Mouse (Mus musculus) lung, embryonic 14.5 days (tissue): ENCODE data around the gene Cntn6. TPM values are rescaled to one million over a fixed set of nuclear protein-coding genes. Genes with fewer than 3 reads are reported as not detected.
A peak's percentile ranks its signal among the peaks of the same experiment; 100 is the strongest.

Source experiments
- ATAC-seq: fragments of 200-750 bp; cut with Nextera tagmentation; 2 replicates; pipeline ENCODE4 v1.8.0; 2017; ENCODE audit warnings: mild to moderate bottlenecking, moderate TSS enrichment, moderate library complexity; ENCODE audit not compliant: insufficient read depth
- DNase-seq: peaks from one replicate; pipeline ENCODE4 v3.0.0-alpha.2; 2015
- H3K27ac ChIP-seq: fragments of 300-500 bp; sonication (generic); 2 replicates; pipeline ENCODE4 v1.5.1; 2014; ENCODE audit warnings: low read depth, mild to moderate bottlenecking, moderate library complexity
- H3K27me3 ChIP-seq: fragments of 300-500 bp; sonication (generic); 2 replicates; pipeline ENCODE4 v1.6.1; 2014; ENCODE audit warnings: low read length, control low read depth; ENCODE audit not compliant: insufficient read depth
- H3K36me3 ChIP-seq: fragments of 300-500 bp; sonication (generic); 2 replicates; pipeline ENCODE4 v1.6.1; 2014; ENCODE audit warnings: control low read depth; ENCODE audit not compliant: insufficient read depth
- H3K4me1 ChIP-seq: fragments of 300-500 bp; sonication (generic); 2 replicates; pipeline ENCODE4 v1.6.1; 2014; ENCODE audit warnings: antibody characterized with exemption, control low read depth; ENCODE audit not compliant: insufficient read depth
- H3K4me2 ChIP-seq: fragments of 300-500 bp; sonication (generic); 2 replicates; pipeline ENCODE4 v1.6.1; 2014; ENCODE audit warnings: mild to moderate bottlenecking
- H3K4me3 ChIP-seq: fragments of 300-500 bp; sonication (generic); 2 replicates; pipeline ENCODE4 v1.5.1; 2014; ENCODE audit warnings: low read depth, low read length
- H3K9ac ChIP-seq: fragments of 300-500 bp; sonication (generic); 2 replicates; pipeline ENCODE4 v1.6.1; 2014
- H3K9me3 ChIP-seq: fragments of 300-500 bp; sonication (generic); 2 replicates; pipeline ENCODE4 v1.6.1; 2016; ENCODE audit warnings: low read depth, low read length, control low read depth
- CTCF ChIP-seq: IDR thresholded peaks from 2 replicates; pipeline ENCODE4 v1.5.1; 2016; ENCODE audit warnings: antibody characterized with exemption, low read depth
- WGBS: fragments of 180-500 bp; shearing (Covaris S2); extraction: QIAGEN DNeasy Blood & Tissue Kit; methylation state at CpG from one replicate; pipeline ENCODE4 v1.1.7; 2014; 5-methylcytosine and 5-hydroxymethylcytosine counted together
- polyA plus RNA-seq: library from polyadenylated mRNA; unstranded; fragments of >200 nt; fragmentation: Nextera tagmentation; extraction: Ambion mirVana; gene quantifications from 2 replicates; pipeline ENCODE4 v1.2.1, GENCODE M21; 2014

Cntn6 gene
- polyA plus RNA-seq, 1 experiment from 2014 or later = not detected

DNA sequence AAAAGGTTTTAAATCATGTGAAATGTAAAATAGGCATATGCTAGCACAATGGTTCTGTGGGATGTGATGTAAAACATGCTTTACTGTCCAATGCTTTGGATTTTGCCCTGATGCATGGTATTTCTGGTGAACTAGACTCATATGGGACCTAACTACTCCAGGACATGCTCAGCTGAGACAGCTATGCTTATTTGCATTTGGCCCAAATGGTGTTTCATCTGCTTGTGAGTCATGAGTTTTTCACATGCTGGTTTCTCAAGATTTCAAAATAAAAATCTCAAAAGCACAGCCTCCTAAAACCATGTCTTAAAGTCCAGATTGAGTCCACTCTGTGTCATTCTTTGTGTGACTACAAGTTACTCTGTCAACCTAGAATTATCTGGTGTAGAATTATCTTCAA, 77.0 kb downstream of the Cntn6 start:
- DNase-seq (no peak), ATAC-seq (no peak)
- no peak overlapping the region for H3K9ac ChIP-seq
- H3K36me3 ChIP-seq = no peaks in the 10 kb centered on the region
- no peak overlapping the region for H3K27ac ChIP-seq
- no peak for TF ChIP-seq CTCF
- no peaks in the 10 kb centered on the region for H3K9me3 ChIP-seq
- H3K4me1 ChIP-seq = no peaks in the 10 kb centered on the region
- no peak overlapping the region for H3K4me2 ChIP-seq
- no peaks in the 10 kb centered on the region for H3K27me3 ChIP-seq
- no peak overlapping the region for H3K4me3 ChIP-seq

DNA sequence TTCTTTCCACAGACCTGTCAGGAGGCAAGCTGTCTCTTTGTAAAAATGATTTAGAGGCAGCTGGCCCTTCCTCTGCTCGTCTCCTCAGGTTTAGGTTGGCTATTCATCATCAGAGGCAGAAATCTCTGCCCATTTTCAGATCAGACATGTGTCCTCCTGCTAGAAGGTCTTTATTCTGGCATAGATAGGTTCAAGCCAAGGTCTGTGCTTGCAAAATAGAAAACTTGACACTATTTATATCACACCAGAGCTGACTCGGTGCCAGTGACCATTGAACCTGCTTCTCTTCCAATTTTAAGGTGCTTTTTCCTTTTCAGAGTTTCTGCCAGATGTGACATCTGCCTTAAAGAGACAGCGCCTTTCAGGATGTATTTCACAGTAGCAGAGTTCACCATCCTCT, 95.4 kb downstream of the Cntn6 start:
- no peak overlapping the region for H3K4me2 ChIP-seq
- TF ChIP-seq CTCF = no peak
- ATAC-seq = no peak
- H3K27me3 ChIP-seq = no peaks in the 10 kb centered on the region
- no peak for DNase-seq
- no peaks in the 10 kb centered on the region for H3K4me1 ChIP-seq
- H3K27ac ChIP-seq = no peak overlapping the region
- H3K9me3 ChIP-seq = no peaks in the 10 kb centered on the region
- H3K36me3 ChIP-seq = no peaks in the 10 kb centered on the region
- WGBS = 48% methylated on average over 3 of the region's 3 CpGs
- H3K4me3 ChIP-seq = no peak overlapping the region
- no peak overlapping the region for H3K9ac ChIP-seq

DNA sequence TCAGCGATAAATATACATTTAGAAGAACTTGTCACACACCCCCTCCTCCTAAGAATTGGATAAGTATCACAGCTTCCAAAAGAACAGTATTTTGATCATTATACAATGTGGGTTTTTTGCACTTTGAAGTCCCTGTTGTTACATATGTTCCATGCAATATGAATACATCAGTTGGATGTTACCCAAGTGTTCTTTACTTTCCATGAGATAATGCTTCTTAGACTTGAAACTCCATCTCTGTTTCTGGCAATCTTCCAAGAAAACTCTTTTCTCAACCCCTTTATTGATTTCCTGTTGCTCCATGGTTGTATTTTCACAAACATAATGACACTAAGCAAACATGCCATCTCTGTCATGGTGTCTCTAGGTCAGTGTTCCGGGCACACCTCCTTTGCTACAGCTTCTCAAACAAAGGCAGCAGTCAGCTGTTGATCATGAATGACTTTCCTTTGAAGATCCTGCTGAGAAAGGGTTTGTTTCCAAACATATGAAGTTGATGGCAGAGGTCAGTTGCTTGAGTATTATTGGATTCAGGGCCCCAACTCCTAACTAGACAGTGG, 108.3 kb downstream of the Cntn6 start:
- Histone ChIP-seq H3K4me3 (no peak overlapping the region), H3K4me2 (no peak overlapping the region), H3K36me3 (no peaks in the 10 kb centered on the region), H3K9me3 (no peaks in the 10 kb centered on the region), H3K4me1 (no peaks in the 10 kb centered on the region), H3K27ac (no peak overlapping the region), H3K27me3 (no peaks in the 10 kb centered on the region), H3K9ac (no peak overlapping the region)
- peak; percentile 52; the same call in 1 of the 2 replicates for ATAC-seq
- peak; percentile 63 for DNase-seq
- TF ChIP-seq CTCF = no peak
- 69% methylated on average over 2 of the region's 2 CpGs for WGBS

DNA sequence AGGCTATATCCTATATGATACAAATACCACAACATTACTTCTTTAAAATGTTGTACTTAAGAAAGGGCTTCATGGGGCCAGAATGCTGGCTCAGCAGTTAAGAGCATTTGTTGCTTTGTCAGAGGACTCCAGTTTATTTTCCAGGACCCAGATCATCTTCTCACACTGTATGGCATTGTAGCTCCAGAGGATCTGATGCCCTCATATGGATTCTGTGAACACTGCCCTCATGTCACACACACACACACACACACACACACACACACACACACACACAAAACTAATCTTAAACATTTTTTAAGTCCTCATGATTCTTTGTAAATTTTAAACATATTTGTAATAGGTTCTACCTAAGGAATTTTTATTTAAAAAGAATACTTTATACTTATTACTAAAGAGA, 110.3 kb downstream of the Cntn6 start:
- no peak for DNase-seq
- no peak overlapping the region for H3K4me3 ChIP-seq
- no peaks in the 10 kb centered on the region for H3K36me3 ChIP-seq
- ATAC-seq = no peak
- no peak overlapping the region for H3K4me2 ChIP-seq
- no peaks in the 10 kb centered on the region for H3K4me1 ChIP-seq
- no peak overlapping the region for H3K9ac ChIP-seq
- TF ChIP-seq CTCF = no peak
- H3K9me3 ChIP-seq = no peaks in the 10 kb centered on the region
- no peaks in the 10 kb centered on the region for H3K27me3 ChIP-seq
- no peak overlapping the region for H3K27ac ChIP-seq

DNA sequence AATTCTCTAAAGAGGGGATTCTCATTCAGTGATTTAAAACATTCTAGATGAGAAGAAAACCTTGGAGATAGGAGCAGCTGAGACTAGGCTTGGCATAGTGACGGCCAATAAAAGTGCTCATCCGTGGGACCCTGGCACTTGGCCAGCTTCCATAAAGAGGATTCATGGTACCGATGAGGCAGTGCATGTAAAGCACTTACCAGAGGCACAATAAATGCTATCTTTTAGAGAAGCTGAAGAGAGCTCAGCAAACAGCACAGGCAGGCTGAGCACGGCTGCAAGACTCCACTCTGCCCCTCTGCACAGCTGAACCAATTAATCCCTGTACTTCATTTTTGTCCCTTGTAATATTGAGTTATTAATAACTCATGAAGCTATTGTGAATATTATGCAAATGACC, 110.8 kb downstream of the Cntn6 start:
- DNase-seq (peak; percentile 9), ATAC-seq (no peak)
- no peaks in the 10 kb centered on the region for H3K4me1 ChIP-seq
- H3K27me3 ChIP-seq = no peaks in the 10 kb centered on the region
- H3K27ac ChIP-seq = no peak overlapping the region
- no peaks in the 10 kb centered on the region for H3K36me3 ChIP-seq
- WGBS = 51% methylated on average over 4 of the region's 4 CpGs
- no peak overlapping the region for H3K9ac ChIP-seq
- no peaks in the 10 kb centered on the region for H3K9me3 ChIP-seq
- H3K4me3 ChIP-seq = no peak overlapping the region
- no peak overlapping the region for H3K4me2 ChIP-seq
- no peak for TF ChIP-seq CTCF

DNA sequence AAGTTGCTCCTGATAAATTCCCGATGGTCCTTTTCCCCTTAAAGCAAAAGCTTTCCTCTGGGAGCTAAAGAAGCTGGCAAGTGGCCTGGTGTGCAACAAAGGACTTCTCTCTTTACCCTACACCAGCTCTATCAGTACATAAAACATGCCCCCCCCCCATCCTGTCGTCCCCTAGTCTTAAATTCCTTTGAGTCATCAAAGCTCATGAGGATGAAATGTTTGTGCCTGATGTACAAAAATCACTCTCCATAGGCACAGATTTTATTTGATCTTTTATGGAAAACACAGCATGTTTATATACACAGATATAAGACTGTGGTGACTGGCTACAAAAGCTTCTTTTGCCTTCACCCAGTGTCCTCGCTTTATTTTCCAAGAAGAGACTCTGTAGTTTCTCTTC, 112.6 kb downstream of the Cntn6 start:
- no peaks in the 10 kb centered on the region for H3K27me3 ChIP-seq
- peak; percentile 69 for DNase-seq
- no peak for TF ChIP-seq CTCF
- no peak overlapping the region for H3K4me2 ChIP-seq
- H3K27ac ChIP-seq = no peak overlapping the region
- no peaks in the 10 kb centered on the region for H3K4me1 ChIP-seq
- H3K4me3 ChIP-seq = no peak overlapping the region
- peak; percentile 84 for ATAC-seq
- no peaks in the 10 kb centered on the region for H3K9me3 ChIP-seq
- WGBS = 33% methylated on average over 3 of the region's 3 CpGs
- no peaks in the 10 kb centered on the region for H3K36me3 ChIP-seq
- H3K9ac ChIP-seq = no peak overlapping the region

- 52% methylated on average over 3 of the region's 3 CpGs for WGBS
- Histone ChIP-seq H3K4me1 (no peaks in the 10 kb centered on the region), H3K4me3 (no peak overlapping the region), H3K4me2 (no peak overlapping the region), H3K9ac (no peak overlapping the region), H3K27me3 (no peaks in the 10 kb centered on the region), H3K27ac (no peak overlapping the region), H3K36me3 (no peaks in the 10 kb centered on the region), H3K9me3 (no peaks in the 10 kb centered on the region)
- DNase-seq (peak; percentile 14), ATAC-seq (no peak)
- no peak for TF ChIP-seq CTCF
These were observed 160.9 kb downstream of the Cntn6 start for GRCm38 (mm10) chr6:104653518-104653917.

DNA sequence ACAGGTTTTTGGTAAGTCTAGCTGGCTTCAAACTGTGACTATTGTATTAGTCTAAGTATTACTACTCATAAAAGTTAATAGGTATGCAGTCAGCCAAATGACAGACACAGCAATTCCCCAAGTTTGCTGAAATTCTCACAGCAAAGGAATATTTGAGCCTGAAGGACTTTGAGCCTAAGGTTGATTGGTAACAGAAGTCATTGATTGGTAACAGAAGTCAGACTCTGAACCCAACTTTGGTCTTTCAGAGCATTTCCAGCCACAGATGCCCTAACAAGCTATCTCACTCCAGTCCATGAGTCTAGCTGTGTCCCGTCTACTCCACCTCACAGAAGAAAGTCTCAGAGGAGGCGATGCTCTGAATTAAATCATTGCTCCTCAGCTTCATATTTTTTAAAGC, 176.1 kb downstream of the Cntn6 start:
- DNase-seq (no peak), ATAC-seq (no peak)
- H3K9ac ChIP-seq = no peak overlapping the region
- no peak overlapping the region for H3K4me2 ChIP-seq
- 88% methylated on average over 2 of the region's 2 CpGs for WGBS
- TF ChIP-seq CTCF = no peak
- no peak overlapping the region for H3K27ac ChIP-seq
- H3K27me3 ChIP-seq = no peaks in the 10 kb centered on the region
- no peaks in the 10 kb centered on the region for H3K36me3 ChIP-seq
- no peaks in the 10 kb centered on the region for H3K9me3 ChIP-seq
- no peak overlapping the region for H3K4me3 ChIP-seq
- H3K4me1 ChIP-seq = no peaks in the 10 kb centered on the region
